Mouse (Mus musculus) olfactory bulb, adult 2 months (tissue): ENCODE data around the gene Lce3d.

Experiments used
- CTCF ChIP-seq: fragments of 200-500 bp; IDR thresholded peaks from 2 replicates; pipeline ENCODE4 v1.5.1; 2012; ENCODE audit warnings: low read depth, mild to moderate bottlenecking, low read length, moderate library complexity; ENCODE audit not compliant: insufficient read depth
- POLR2A ChIP-seq: fragments of 200-500 bp; IDR thresholded peaks from 2 replicates; pipeline ENCODE4 v1.6.1; 2012; ENCODE audit warnings: mild to moderate bottlenecking, low read depth, low read length, moderate library complexity; ENCODE audit not compliant: insufficient read depth

DNA sequence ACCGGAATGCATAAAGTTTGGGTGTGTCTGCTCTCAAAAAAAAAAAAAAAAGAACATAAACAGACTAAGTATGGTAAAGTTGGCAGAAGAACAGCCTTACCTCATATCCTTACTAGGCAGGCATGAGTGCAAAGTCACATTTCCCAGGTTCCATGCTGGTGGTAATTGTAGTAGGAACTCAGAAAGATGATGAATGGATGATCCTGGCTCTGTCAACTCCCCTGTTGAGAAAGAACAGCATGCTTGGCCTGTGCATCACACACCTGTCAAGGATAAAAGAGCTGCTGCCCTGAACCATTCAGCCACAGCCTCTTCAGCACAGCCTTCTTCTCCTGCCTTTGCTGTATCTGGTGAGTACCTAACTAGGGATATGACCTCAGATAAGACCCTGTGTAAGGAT is 13.0 kb upstream of the Lce3d start, which contains the start of gene Lce3c:
- TF ChIP-seq CTCF = no peak
- no peak for TF ChIP-seq POLR2A
